Mouse (Mus musculus) thymus, adult 2 months (tissue): ENCODE data around the gene Unkl. TPM values are rescaled to one million over a fixed set of nuclear protein-coding genes. Genes with fewer than 3 reads are reported as not detected.

Source experiments
- DNase-seq: peaks from one replicate; pipeline ENCODE4 v3.0.0; 2021
- H3K27ac ChIP-seq: fragments of 200-500 bp; 2 replicates; pipeline ENCODE4 v1.5.1; 2012; ENCODE audit warnings: low read length, control low read depth; ENCODE audit not compliant: control insufficient read depth, insufficient read depth
- H3K27me3 ChIP-seq: fragments of 200-500 bp; 2 replicates; pipeline ENCODE4 v1.6.1; 2012; ENCODE audit warnings: mild to moderate bottlenecking, low read length, moderate library complexity, mixed read lengths; ENCODE audit not compliant: control insufficient read depth, insufficient read depth
- H3K36me3 ChIP-seq: fragments of 200-500 bp; 2 replicates; pipeline ENCODE4 v1.6.1; 2012; ENCODE audit warnings: mild to moderate bottlenecking, low read length, moderate library complexity; ENCODE audit not compliant: control insufficient read depth, insufficient read depth
- H3K4me1 ChIP-seq: fragments of 200-500 bp; replicated peaks from 2 replicates; pipeline ENCODE4 v1.6.1; 2012; ENCODE audit warnings: low read length; ENCODE audit not compliant: control insufficient read depth, insufficient read depth
- H3K4me3 ChIP-seq: fragments of 200-500 bp; 2 replicates; pipeline ENCODE4 v1.5.1; 2012; ENCODE audit warnings: mild to moderate bottlenecking, low read length, control low read depth, moderate library complexity; ENCODE audit not compliant: control insufficient read depth, insufficient read depth
- CTCF ChIP-seq: fragments of 200-500 bp; IDR thresholded peaks from 2 replicates; pipeline ENCODE4 v1.5.1; 2012; ENCODE audit warnings: mild to moderate bottlenecking, control low read depth, low read length, moderate library complexity, borderline replicate concordance; ENCODE audit not compliant: control insufficient read depth, poor library complexity, insufficient read depth; ENCODE audit errors: extremely low read depth
- POLR2A ChIP-seq: fragments of 200-500 bp; IDR thresholded peaks from 2 replicates; pipeline ENCODE4 v1.6.1; 2012; ENCODE audit warnings: mild to moderate bottlenecking, low read length, control low read depth, moderate library complexity; ENCODE audit not compliant: control insufficient read depth, poor library complexity, insufficient read depth; ENCODE audit errors: extremely low read depth
- WGBS: fragments of 180-500 bp; shearing (Covaris S2); methylation state at CpG from one replicate; pipeline ENCODE4 v1.1.7; 2018; 5-methylcytosine and 5-hydroxymethylcytosine counted together
- polyA plus RNA-seq: library from polyadenylated mRNA; depleted of rRNA; stranded (reverse); fragments of >200 nt; gene quantifications from 2 replicates; pipeline ENCODE4 v1.2.3, GENCODE M21; 2012

Unkl gene
- polyA plus RNA-seq, 1 experiment = 60.1 TPM

GRCm38 (mm10) chr17:25252643-25253042 is 64.4 kb downstream of the Unkl start:
- Histone ChIP-seq H3K4me3 (no peak overlapping the region), H3K27ac (no peak overlapping the region), H3K4me1 (peaks cover 55% of the 10 kb centered on the region), H3K36me3 (no peaks in the 10 kb centered on the region), H3K27me3 (no peaks in the 10 kb centered on the region; the same call in 1 of the 2 replicates)
- TF ChIP-seq POLR2A = no peak
- no peak for DNase-seq
- WGBS = 80% methylated on average over 3 of the region's 3 CpGs

GRCm38 (mm10) chr17:25253760-25254159 is 65.6 kb downstream of the Unkl start:
- no peaks in the 10 kb centered on the region; the same call in 1 of the 2 replicates for H3K27me3 ChIP-seq
- H3K36me3 ChIP-seq = no peaks in the 10 kb centered on the region; the same call in 1 of the 2 replicates
- peak; percentile 63 for DNase-seq
- 18% methylated on average over 10 of the region's 10 CpGs for WGBS
- TF ChIP-seq POLR2A = no peak
- peak overlapping the region; percentile 7; the same call in 1 of the 2 replicates for H3K27ac ChIP-seq
- H3K4me3 ChIP-seq = no peak overlapping the region
- peaks cover 55% of the 10 kb centered on the region for H3K4me1 ChIP-seq

- Histone ChIP-seq H3K27me3 (no peaks in the 10 kb centered on the region; the same call in 1 of the 2 replicates), H3K4me3 (no peak overlapping the region), H3K27ac (no peak overlapping the region), H3K4me1 (peaks cover 58% of the 10 kb centered on the region), H3K36me3 (no peaks in the 10 kb centered on the region; the same call in 1 of the 2 replicates)
- WGBS = 7% methylated on average over 2 of the region's 2 CpGs
- no peak for DNase-seq
- no peak for TF ChIP-seq POLR2A
- no peak for TF ChIP-seq CTCF
Observed at GRCm38 (mm10) chr17:25255110-25255509, 66.9 kb downstream of the Unkl start.

GRCm38 (mm10) chr17:25256140-25256754 is 68.0 kb downstream of the Unkl start, which contains the start of gene Baiap3:
Gene Baiap3 (minus strand): TSS chr17:25256364.
- Histone ChIP-seq H3K4me3 (peak within 1 kb of the TSS; percentile 40), H3K27me3 (no peaks in the 10 kb centered on the region; the same call in 1 of the 2 replicates), H3K27ac (peak within 1 kb of the TSS; percentile 23; the same call in 1 of the 2 replicates), H3K4me1 (peaks cover 58% of the 10 kb centered on the region), H3K36me3 (no peaks in the 10 kb centered on the region; the same call in 1 of the 2 replicates)
- no peak for TF ChIP-seq CTCF
- TF ChIP-seq POLR2A = peak; percentile 31; the same call in 1 of the 2 replicates
- DNase-seq = peak; percentile 45
- WGBS = 3% methylated on average over 34 of the region's 35 CpGs

GRCm38 (mm10) chr17:25257804-25258261 is 69.6 kb downstream of the Unkl start:
- peak; percentile 56 for DNase-seq
- no peak for TF ChIP-seq CTCF
- WGBS = 45% methylated on average over 6 of the region's 6 CpGs
- peaks cover 58% of the 10 kb centered on the region for H3K4me1 ChIP-seq
- no peak overlapping the region for H3K4me3 ChIP-seq
- peaks cover 5% of the 10 kb centered on the region for H3K36me3 ChIP-seq
- H3K27ac ChIP-seq = peak overlapping the region; percentile 72
- no peaks in the 10 kb centered on the region; the same call in 1 of the 2 replicates for H3K27me3 ChIP-seq

- DNase-seq = no peak
- no peak for TF ChIP-seq POLR2A
Observed at GRCm38 (mm10) chr17:25264453-25264852, 76.3 kb downstream of the Unkl start.

More at GRCm38 (mm10) chr17:25264453-25264852, 76.3 kb downstream of the Unkl start:
- WGBS = 89% methylated on average over 3 of the region's 3 CpGs
- H3K4me3 ChIP-seq = no peak overlapping the region
- H3K4me1 ChIP-seq = no peaks in the 10 kb centered on the region; the same call in 1 of the 2 replicates
- no peaks in the 10 kb centered on the region for H3K27me3 ChIP-seq
- H3K27ac ChIP-seq = no peak overlapping the region
- peaks cover 68% of the 10 kb centered on the region for H3K36me3 ChIP-seq
